Mouse (Mus musculus): ENCODE measurements around the gene Khdrbs1.
"Not testable (repeated sequence)": the region's sequence is repeated elsewhere in the genome, so short reads cannot be mapped to it uniquely, and the experiment has no call there.

Khdrbs1 gene

DNA sequence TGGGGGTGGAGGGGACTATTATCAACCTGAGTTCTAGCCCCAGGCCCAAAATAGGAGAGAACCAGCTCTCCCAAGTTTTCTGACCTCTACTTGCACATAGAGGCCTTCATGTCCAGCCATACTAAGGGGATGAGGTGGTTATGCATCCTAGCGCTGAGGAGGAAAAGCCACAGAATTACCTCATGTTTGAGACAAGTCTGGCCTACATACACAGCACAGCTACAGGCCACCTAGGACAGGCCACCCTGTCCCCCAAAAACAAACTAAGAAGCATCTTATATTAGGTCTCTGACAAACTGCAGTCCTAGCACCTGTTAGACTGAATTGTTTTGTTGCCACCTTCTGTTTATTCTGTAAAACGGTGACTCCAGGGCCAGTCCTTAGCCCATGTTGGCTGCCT lies 1.4 kb upstream of the Khdrbs1 start:
- peak; percentile 66 for DNase-seq (ENCODE audit: low read depth)

GRCm38 (mm10) chr4:129743010-129743390 lies 897 bp upstream of the Khdrbs1 start:
- peak; percentile 75 for DNase-seq (ENCODE audit: low read depth)

DNA sequence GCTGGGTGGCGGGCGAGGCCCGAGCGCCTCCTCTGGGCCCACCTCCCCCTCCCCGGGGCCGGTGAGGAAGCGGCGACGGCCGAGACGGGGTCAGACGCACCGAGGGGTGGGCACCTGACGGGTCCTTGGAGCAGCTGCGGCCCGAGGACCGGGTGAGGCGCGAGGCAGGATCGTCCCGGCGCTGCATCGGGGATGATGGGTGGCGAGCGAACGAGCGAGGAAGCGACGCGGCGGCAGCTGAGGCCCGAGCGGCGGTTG lies 200 bp downstream of the Khdrbs1 start:
- no peak for DNase-seq (ENCODE audit: low read depth)

DNA sequence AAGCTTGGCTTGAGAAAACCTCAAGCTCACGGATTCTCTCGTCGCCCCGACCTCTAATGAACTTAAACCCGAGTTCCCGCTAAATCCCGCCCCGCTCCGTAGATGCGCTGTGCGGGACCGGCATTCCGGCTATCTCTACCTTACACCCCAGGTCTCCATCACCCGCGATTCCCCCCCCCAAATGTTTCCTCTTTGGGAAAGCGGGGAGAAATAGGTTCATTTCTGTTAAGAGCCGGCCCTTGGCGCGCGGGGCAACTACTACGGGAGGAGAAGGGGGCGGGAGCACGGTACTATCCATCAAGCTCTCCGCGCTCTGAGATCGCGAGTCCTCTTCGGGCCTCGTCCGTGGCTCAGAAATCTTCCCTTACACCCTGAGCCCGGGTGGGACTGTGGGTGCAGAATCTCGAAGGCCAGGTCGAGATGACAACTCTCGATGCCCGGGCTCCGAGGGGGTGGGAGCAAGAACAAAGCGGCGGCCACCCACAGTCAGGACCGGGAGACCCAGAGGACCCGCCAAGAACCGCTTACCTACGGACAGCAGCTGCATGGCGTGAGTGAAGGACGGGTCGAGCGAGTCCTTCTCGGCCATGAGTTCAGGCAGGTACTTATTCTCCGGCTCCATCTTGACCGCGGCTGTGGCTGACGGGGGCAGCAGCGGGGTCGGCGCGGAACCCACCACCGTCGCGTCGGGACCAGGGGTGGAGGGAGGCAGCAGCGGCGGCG lies 691 bp downstream of the Khdrbs1 start:
- peak; percentile 53 for DNase-seq (ENCODE audit: low read depth)

DNA sequence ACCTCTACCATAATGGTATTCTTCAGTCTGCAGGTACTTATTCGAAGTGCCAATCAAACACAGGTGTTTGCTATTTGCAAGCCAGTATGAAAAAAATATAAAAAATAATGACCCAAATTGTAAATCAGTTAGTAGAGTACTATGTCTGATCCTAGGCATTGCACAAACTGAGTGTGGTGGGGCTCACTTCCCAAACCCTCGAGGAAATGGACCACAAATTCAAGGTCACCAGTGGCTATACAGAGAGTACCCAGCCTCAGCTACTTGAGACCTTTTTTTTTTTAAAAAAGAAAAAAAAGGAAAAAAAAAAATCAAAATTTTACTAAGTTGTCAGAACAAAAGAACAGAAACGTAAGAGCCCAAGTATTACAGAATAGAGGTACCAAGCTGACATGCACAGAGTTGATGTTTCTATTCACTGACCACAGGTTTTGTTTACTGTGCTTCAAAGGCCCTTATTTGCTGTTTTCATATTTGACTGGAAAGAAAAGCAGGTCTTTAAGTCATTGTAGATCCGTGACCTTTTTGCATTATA lies 2.9 kb downstream of the Khdrbs1 start:
- DNase-seq (ENCODE audit: low read depth) = peak; percentile 58

DNA sequence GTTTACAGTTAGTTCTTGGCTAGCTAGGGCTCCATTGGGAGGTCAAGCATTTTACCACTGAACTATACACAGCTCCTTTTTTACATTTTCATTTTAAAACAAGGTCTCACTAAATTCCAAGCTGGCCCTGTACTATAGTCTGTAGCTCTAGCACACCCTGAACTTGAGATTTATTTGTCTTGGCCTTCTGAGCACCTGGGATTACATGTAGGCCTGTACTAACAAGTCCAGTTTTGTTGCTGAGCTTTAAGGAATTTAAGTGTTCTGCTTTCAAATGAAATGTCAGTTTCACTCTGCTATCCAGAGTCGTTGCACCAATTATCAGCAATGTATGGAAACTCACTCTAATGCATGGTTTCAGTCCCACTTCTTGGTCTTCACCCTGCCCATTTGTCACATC lies 5.9 kb downstream of the Khdrbs1 start:
- DNase-seq (ENCODE audit: low read depth) = no peak

DNA sequence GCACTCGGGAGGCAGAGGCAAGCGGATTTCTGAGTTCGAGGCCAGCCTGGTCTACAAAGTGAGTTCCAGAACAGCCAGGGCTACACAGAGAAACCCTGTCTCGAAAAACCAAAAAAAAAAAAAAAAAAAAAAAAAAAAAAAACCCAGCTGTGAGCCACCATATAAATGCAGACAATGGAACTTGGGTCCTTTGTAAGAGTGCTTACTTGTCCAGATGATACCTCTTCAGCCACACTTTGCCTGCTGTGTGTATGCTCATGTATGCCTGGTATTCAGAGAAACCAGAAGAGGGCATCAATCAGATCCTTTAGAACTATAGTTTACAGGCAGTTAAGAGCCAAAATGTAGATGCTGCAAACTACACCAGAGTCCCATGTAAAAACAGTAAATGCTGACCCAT lies 6.6 kb downstream of the Khdrbs1 start:
- not testable (repeated sequence) for DNase-seq (ENCODE audit: low read depth)

GRCm38 (mm10) chr4:129731423-129731822 lies 10.7 kb downstream of the Khdrbs1 start:
- DNase-seq (ENCODE audit: low read depth) = peak; percentile 38

DNA sequence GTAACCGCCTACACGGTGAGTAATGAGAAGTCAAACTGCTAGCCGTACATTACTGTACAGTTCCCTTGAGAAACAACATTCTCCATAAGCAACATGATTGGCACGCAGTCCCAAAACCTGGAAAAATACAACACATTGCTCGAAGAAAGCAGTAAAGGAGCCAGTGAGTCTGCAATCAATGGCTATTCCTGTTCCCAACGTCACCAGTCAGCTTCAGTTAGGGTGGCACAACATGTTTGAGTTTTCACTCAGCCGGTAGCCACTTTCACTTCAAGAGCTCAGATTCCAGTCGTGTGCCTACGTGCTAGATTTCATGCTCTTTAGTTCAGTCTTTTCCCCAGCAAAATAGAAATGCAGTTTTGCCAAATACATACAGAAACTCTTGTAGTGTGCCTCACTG lies 25.8 kb downstream of the Khdrbs1 start:
- no peak for DNase-seq (ENCODE audit: low read depth)

GRCm38 (mm10) chr4:129709486-129710129 lies 32.5 kb downstream of the Khdrbs1 start:
- no peak for DNase-seq (ENCODE audit: low read depth)

GRCm38 (mm10) chr4:129706750-129707149 lies 35.4 kb downstream of the Khdrbs1 start:
- no peak for DNase-seq (ENCODE audit: low read depth)

- DNase-seq (ENCODE audit: low read depth) = no peak
Observed at GRCm38 (mm10) chr4:129702454-129702853, 39.6 kb downstream of the Khdrbs1 start.

DNA sequence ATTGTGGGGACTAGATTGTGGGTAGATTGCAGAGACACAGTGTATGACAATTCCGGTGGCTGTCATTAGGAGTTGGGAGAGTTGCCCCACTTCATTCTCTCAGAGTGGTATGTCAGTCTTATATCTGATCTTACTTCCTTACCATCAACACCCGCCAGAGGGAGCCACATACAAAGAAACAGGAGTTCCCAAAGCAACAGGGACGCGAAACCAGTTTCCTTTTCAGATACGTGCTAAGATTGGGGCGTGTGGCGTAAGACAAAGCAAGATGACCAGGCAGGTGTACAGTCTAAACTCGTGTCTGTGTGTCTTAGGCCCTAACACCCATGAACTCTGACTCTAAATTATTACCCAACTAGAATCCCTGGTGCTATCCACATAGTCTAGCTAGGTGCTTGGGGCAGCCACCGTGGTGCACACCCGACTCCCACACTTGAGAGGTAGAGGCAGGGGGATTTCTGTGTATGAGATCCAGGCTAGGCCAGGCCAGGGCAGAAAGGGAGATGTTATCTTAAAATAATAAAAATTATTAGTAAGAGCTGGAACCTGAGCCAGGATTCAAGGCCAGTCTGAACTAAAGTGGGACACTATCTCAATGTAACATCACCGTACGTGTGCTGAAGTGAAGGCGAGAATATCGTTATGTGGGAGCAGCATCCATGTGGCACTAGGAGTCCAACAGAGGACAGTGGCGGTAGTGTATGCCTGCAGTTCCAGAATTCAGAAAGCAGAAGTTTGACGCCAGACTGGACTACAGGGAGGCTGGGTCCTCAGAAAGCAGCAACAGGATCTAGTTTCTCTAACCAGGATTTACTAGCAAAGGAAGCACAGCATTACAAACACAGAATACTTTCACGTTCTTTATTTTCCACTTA lies 40.4 kb downstream of the Khdrbs1 start:
- DNase-seq (ENCODE audit: low read depth) = peak; percentile 93

DNA sequence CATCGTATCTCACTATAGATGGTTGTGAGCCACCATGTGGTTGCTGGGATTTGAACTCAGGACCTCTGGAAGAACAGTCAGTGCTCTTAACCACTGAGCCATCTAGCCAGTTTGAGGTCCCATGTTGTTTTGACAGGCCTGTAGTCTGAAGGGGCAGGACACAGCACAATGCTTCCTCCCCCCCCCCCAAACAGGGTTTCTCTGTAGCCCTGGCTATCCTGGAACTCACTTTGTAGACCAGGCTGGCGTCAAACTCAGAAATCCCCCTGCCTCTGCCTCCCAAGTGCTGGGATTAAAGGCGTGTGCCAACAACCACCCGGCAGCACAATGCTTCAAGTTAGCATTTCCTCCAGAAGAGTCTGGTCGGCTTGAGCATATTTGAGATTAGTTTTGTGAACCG lies 41.4 kb downstream of the Khdrbs1 start:
- not testable (repeated sequence) for DNase-seq (ENCODE audit: low read depth)

DNA sequence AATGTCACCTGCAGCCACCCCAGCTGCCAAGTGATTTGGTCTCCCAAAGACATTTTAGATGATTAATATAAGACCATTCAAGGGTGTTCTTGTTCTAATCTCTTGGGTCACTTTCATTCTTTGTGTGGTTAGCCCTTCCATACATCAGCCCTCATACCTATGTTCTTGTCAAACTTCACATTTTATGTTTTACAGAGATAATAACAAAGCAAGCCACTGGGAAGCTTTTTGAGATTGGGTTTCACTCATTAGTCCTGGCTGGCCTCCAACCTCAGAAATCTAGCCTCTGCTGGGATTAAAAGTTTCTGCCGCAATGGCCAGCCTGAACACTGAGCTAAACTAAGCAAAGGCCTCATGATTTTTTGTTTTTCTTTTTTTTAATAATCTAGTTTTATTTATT lies 41.9 kb downstream of the Khdrbs1 start:
- DNase-seq (ENCODE audit: low read depth) = no peak

- DNase-seq (ENCODE audit: low read depth) = no peak
Observed at GRCm38 (mm10) chr4:129697191-129697590, 44.9 kb downstream of the Khdrbs1 start.

GRCm38 (mm10) chr4:129696158-129696985 lies 45.7 kb downstream of the Khdrbs1 start, which contains the start of gene Tmem39b:
Gene Tmem39b, minus strand, starts transcription at chr4:129696838.
- peak; percentile 91 for DNase-seq (ENCODE audit: low read depth)

DNA sequence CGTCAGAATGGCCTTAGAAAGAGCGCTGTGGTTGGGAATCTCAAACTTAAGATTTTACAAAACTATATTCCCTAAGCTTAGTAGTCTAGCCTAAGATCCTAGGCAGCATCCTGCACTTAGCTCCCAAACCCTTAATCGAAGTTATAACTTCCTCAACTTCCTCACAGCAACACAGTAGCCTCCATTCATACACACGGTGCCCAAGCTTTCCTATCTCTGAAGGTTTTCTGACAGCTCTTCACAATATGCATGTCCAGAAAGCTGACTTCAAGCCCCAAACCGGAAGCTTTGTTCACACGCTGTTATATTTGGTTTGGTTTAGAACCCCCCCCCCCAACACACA lies 46.3 kb downstream of the Khdrbs1 start:
- DNase-seq (ENCODE audit: low read depth) = no peak

DNA sequence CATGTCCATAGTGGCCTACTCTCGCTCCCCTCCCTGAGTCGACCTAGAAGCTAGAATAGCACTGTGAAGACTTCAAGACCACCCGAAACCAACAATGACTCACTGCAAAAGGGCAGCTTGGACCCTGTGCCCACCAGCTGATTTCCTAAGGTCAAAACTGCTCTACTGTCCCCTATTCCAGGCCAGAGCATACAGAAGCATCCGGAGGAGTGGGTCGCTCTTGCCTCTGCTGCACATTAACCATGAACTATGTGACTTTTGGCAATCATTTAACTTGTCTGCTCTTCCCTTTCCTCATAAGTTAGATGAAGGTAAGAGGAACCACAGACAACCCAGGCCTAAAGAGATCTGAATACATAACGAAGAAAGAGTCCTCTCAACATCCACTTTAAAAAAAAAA lies 57.6 kb downstream of the Khdrbs1 start:
- no peak for DNase-seq (ENCODE audit: low read depth)

DNA sequence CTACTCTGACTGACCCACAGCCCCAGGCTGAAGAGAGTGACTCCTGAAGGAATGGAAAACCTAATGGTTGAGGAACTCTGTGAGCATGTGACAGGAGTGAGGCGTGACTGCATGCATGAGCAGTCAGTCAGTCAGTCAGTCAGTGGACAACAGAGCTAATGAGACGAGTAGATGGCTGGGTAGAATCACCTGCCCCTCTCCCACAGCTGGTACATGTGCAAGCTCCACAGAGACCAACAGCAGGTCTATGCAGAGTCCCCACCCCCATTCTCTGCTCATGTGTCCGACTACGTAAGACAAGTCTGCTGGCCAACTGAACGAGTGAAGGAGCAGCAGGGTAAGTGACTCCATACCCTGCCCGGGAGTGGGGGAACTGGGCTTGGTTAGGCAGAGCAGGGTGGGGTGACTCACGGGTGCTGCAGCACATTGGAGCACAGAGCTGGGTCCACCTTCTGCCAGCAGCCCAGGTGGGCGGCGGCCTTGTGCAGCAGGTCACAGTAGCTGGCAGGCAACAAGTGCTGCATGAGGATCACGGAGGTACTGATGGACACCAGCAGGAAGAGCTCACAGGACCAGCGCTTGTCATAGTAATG lies 58.1 kb downstream of the Khdrbs1 start:
- DNase-seq (ENCODE audit: low read depth) = no peak

GRCm38 (mm10) chr4:129681837-129682236 lies 60.3 kb downstream of the Khdrbs1 start:
- DNase-seq (ENCODE audit: low read depth) = no peak
